Mouse (Mus musculus): ENCODE results near the gene Cdh12. TPM values are rescaled to one million over a fixed set of nuclear protein-coding genes. Genes with fewer than 3 reads are reported as not detected.

Cdh12 gene
- polyA plus RNA-seq, 1 experiment from 2014 or later: 0.31 TPM

DNA sequence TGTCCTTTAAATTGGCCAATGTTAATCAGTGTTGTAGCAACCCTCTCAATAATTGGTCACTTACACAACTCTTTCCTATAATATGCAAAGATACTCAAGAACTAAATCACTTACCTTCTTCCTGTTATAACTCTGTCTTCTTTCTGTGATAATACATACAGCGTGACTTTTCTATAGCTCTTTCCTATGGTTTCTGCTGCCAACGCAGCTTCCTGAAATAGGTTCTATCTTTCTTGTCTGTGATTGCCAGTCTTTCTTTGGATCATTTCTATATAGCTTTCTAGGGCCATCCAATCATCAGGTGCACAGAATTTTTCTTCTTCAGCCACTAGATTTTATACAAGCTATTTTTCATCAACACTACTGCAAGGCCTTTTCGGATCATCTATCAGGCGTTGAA lies 1106.9 kb downstream of the Cdh12 start:
- Histone ChIP-seq H3K36me3 (no peaks in the 10 kb centered on the region), H3K27ac (no peak overlapping the region), H3K9me3 (no peaks in the 10 kb centered on the region), H3K4me1 (replicated peaks) (no peaks in the 10 kb centered on the region), H3K9ac (replicated peaks) (no peak overlapping the region), H3K4me3 (replicated peaks) (no peak overlapping the region), H3K4me2 (no peak overlapping the region), H3K27me3 (no peaks in the 10 kb centered on the region)
- WGBS: 88% methylated on average over 4 of the region's 4 CpGs
- no peak for ATAC-seq (ENCODE audit: insufficient number of reproducible peaks, insufficient read depth, low FRiP score, low TSS enrichment, low read depth)

DNA sequence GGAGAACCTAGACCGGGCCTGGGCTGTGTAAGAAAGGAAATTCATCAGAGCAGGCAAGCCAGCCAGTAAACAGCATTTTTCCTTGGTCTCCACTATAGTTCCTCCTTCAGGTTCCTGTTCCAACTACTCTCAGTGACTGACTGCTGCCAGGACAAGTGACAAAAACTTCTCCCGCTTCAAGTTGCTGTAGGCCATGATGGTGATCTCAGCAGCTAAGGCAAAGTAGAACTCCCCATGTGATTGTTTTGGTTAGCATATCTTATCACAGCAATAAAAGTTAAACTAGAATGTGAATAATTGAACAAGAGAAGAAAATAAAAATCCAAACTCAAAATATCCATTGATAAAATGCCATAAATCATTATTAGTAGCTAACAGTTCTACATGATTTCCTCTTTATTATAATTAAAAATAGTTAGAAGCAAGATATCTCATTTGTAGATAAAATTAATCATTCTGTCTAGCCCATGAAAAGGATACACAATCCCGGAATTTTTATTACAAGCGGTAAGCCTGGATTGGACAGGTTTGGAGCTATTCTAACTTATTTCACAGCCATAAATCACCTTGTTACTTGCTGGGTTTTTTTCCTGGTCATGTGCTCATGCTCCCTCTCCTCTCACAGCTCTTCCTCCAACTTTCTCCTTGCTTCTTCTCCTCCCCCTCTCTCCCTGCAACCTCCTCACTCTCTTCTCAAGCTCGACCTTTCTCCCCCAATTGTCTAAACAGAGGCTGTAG lies 1117.4 kb downstream of the Cdh12 start:
- ATAC-seq (ENCODE audit: insufficient number of reproducible peaks, insufficient read depth, low FRiP score, low TSS enrichment, low read depth): no peak
- no peaks in the 10 kb centered on the region for H3K4me1 ChIP-seq (replicated peaks)
- H3K27me3 ChIP-seq: no peaks in the 10 kb centered on the region
- WGBS: 76% methylated on average over 5 of the region's 5 CpGs
- no peaks in the 10 kb centered on the region for H3K36me3 ChIP-seq
- H3K9me3 ChIP-seq: no peaks in the 10 kb centered on the region
- no peak overlapping the region for H3K4me3 ChIP-seq (replicated peaks)
- H3K9ac ChIP-seq (replicated peaks): no peak overlapping the region
- H3K4me2 ChIP-seq: no peak overlapping the region
- no peak overlapping the region for H3K27ac ChIP-seq

DNA sequence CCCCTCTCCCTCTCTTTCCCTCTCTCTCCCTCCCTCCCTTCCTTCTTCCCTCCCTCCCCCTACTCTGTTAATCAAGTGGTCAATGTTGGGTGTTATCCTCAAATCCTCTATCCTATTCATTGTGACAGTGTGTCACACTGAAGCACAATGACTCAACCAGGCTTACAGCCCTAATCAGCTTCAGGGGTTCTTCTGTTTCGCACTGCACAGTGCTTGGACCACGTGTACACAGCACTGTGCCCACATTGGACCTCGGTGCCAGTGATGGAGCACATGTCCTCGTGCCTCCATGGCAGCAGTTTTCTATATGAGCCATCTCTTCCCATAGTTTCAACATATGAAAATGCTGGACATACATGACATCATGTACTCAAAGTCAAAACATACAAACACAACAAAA lies 1155.4 kb downstream of the Cdh12 start:
- no peaks in the 10 kb centered on the region for H3K4me1 ChIP-seq (replicated peaks)
- H3K9ac ChIP-seq (replicated peaks): no peak overlapping the region
- H3K4me2 ChIP-seq: no peak overlapping the region
- no peaks in the 10 kb centered on the region for H3K36me3 ChIP-seq
- no peak overlapping the region for H3K4me3 ChIP-seq (replicated peaks)
- H3K9me3 ChIP-seq: no peaks in the 10 kb centered on the region
- ATAC-seq (ENCODE audit: insufficient number of reproducible peaks, insufficient read depth, low FRiP score, low TSS enrichment, low read depth): no peak
- 76% methylated on average over 4 of the region's 4 CpGs for WGBS
- H3K27me3 ChIP-seq: no peaks in the 10 kb centered on the region
- H3K27ac ChIP-seq: no peak overlapping the region

Small RNAs within 50 kb of the gene (microRNA-seq; reads per million reads assigned to microRNA genes)
- gene Gm27397: not detected

Other genes starting within 250 kb of the Cdh12 start
- gene Acot10, start 217.5 kb downstream of the Cdh12 start, polyA plus RNA-seq (2016; fragmentation: Nextera tagmentation; extraction: Ambion mirVana): not detected in 2 replicates

Measured in limb, embryonic 12.5 days (tissue).